Mouse (Mus musculus) spleen, postnatal 36 days (tissue): ENCODE measurements around the gene Tmed6.
A peak's percentile ranks its signal among the peaks of the same experiment; 100 is the strongest.
"Not testable (repeated sequence)": the region's sequence is repeated elsewhere in the genome, so short reads cannot be mapped to it uniquely, and the experiment has no call there.

Experiments
- DNase-seq, 2 experiments: peaks; one replicate each; pipeline ENCODE4 v3.0.0; 2022; ENCODE audit warnings: low spot score in 2 of 2, mixed read lengths in 1 of 2

Gene Tmed6

GRCm38 (mm10) chr8:107074128-107074527 is 8.7 kb upstream of the Tmed6 start:
- no peak for DNase-seq

- no peak for DNase-seq
Measured at GRCm38 (mm10) chr8:107073706-107074105, 8.3 kb upstream of the Tmed6 start.

GRCm38 (mm10) chr8:107062613-107063012 is 2.8 kb downstream of the Tmed6 start:
- peak in 1 of 2 experiments; percentile 19 for DNase-seq

GRCm38 (mm10) chr8:107056973-107057369 is 8.5 kb downstream of the Tmed6 start:
- DNase-seq, result no peak

GRCm38 (mm10) chr8:107056076-107056972 is 9.1 kb downstream of the Tmed6 start, which contains the start of the genes Cog8 and Nip7:
Gene Cog8 (minus strand): TSS chr8:107056689.
Gene Nip7 (plus strand): TSS chr8:107056877.
- DNase-seq, result peak; percentile 96

GRCm38 (mm10) chr8:107052046-107052445 is 13.4 kb downstream of the Tmed6 start:
- DNase-seq, result no peak

- DNase-seq, result no peak
Measured at GRCm38 (mm10) chr8:107049480-107049879, 16.0 kb downstream of the Tmed6 start.

GRCm38 (mm10) chr8:107048061-107048941 is 17.1 kb downstream of the Tmed6 start, which contains the start of gene Pdf:
Gene Pdf (minus strand): TSS chr8:107048614.
- DNase-seq, result peak; percentile 80 to 82

- DNase-seq, result no peak
Measured at GRCm38 (mm10) chr8:107046976-107047375, 18.5 kb downstream of the Tmed6 start.

- no peak for DNase-seq
Measured at GRCm38 (mm10) chr8:107045478-107045877, 20.0 kb downstream of the Tmed6 start.

- DNase-seq, result no peak
Measured at GRCm38 (mm10) chr8:107040632-107041031, 24.8 kb downstream of the Tmed6 start.

GRCm38 (mm10) chr8:107036626-107037025 is 28.8 kb downstream of the Tmed6 start:
- no peak for DNase-seq

- no peak for DNase-seq
Measured at GRCm38 (mm10) chr8:107035641-107036040, 29.8 kb downstream of the Tmed6 start.

GRCm38 (mm10) chr8:107033609-107034008 is 31.8 kb downstream of the Tmed6 start:
- not testable (repeated sequence) for DNase-seq

GRCm38 (mm10) chr8:107031577-107032090 is 33.8 kb downstream of the Tmed6 start:
- peak in 1 of 2 experiments; percentile 9 for DNase-seq

- DNase-seq, result peak; percentile 94 to 95
Measured at GRCm38 (mm10) chr8:107030650-107031576, 34.5 kb downstream of the Tmed6 start, which contains the start of gene Vps4a. Gene Vps4a (plus strand): TSS chr8:107031222.

GRCm38 (mm10) chr8:107030058-107030457 is 35.4 kb downstream of the Tmed6 start:
- DNase-seq, result no peak

- no peak for DNase-seq
Measured at GRCm38 (mm10) chr8:107029310-107029709, 36.1 kb downstream of the Tmed6 start.

- no peak for DNase-seq
Measured at GRCm38 (mm10) chr8:107023479-107023878, 42.0 kb downstream of the Tmed6 start.

GRCm38 (mm10) chr8:107014915-107015314 is 50.5 kb downstream of the Tmed6 start:
- no peak for DNase-seq

GRCm38 (mm10) chr8:107012666-107013065 is 52.8 kb downstream of the Tmed6 start:
- no peak for DNase-seq
